In genomic region chr3:107149006-107149405, GRCm38 (mm10) we compare ENCODE assay signal across 8 mouse cellular contexts. TPM values are rescaled to one million over a fixed set of nuclear protein-coding genes. Genes with fewer than 3 reads are reported as not detected.
DNase-seq lines count a peak whose midpoint lies in the region; ATAC-seq and TF ChIP-seq lines count a peak whose summit lies in the region.
"Had no signal": no experiment of that assay in that cellular context is flagged by ENCODE, and none has a peak within 500 bp of the region (broad histone marks: within the 10 kb centered on the region; RNA-seq: fewer than 3 reads in every experiment).

No protein-coding gene starts in this region.

- no peak overlapping the region for H3K27ac ChIP-seq in midbrain, embryonic 14.5 days (replicated peaks; ENCODE audit: low read depth, low read length)
- H3K27ac ChIP-seq in midbrain, embryonic 15.5 days: no peak overlapping the region
- no peak overlapping the region for H3K27ac ChIP-seq in cortical plate, adult 2 months (ENCODE audit: insufficient read depth, low read length)
- no peak overlapping the region for H3K27ac ChIP-seq in small intestine, adult 2 months (ENCODE audit: insufficient read depth, low read depth, low read length)
- H3K27ac ChIP-seq in forebrain, embryonic 16.5 days (ENCODE audit: low read length): no peak overlapping the region
- H3K27ac ChIP-seq: heart, embryonic 13.5 days had no signal

- peaks cover 11% of the 10 kb centered on the region; the same call in 1 of the 2 replicates for H3K4me1 ChIP-seq in midbrain, embryonic 14.5 days (ENCODE audit: control insufficient read depth, insufficient read depth, low read length)
- H3K4me1 ChIP-seq in midbrain, embryonic 15.5 days: peaks cover 8% of the 10 kb centered on the region; the same call in 1 of the 2 replicates
- no peaks in the 10 kb centered on the region for H3K4me1 ChIP-seq in cortical plate, adult 2 months (ENCODE audit: control insufficient read depth, insufficient read depth, low read length)
- no peaks in the 10 kb centered on the region for H3K4me1 ChIP-seq in small intestine, adult 2 months (ENCODE audit: control insufficient read depth, insufficient read depth, insufficient read length, low read length)
- peaks cover 16% of the 10 kb centered on the region for H3K4me1 ChIP-seq in forebrain, embryonic 16.5 days (replicated peaks; ENCODE audit: control insufficient read depth, insufficient read depth, low read length)
- H3K4me1 ChIP-seq: heart, embryonic 13.5 days had no signal

- peak; percentile 12 for DNase-seq in midbrain, embryonic 14.5 days
- no peak for DNase-seq in Patski (ENCODE audit: low read depth, low spot score)
- DNase-seq in kidney, postnatal 10 days: peak; percentile 61

- H3K27me3 ChIP-seq in midbrain, embryonic 14.5 days (ENCODE audit: control insufficient read depth, insufficient read depth, low read length): no peaks in the 10 kb centered on the region
- H3K27me3 ChIP-seq in midbrain, embryonic 15.5 days (replicated peaks): no peaks in the 10 kb centered on the region
- peaks cover 5% of the 10 kb centered on the region for H3K27me3 ChIP-seq in Patski
- H3K27me3 ChIP-seq in small intestine, adult 2 months (ENCODE audit: control insufficient read depth, insufficient read depth, low read length): no peaks in the 10 kb centered on the region
- no peaks in the 10 kb centered on the region for H3K27me3 ChIP-seq in forebrain, embryonic 16.5 days (replicated peaks; ENCODE audit: control insufficient read depth, insufficient read depth, low read length)

- WGBS in midbrain, embryonic 14.5 days: 86% methylated on average over 3 of the region's 3 CpGs
- WGBS in midbrain, embryonic 15.5 days: 69% methylated on average over 3 of the region's 3 CpGs
- 58% methylated on average over 3 of the region's 3 CpGs for WGBS in small intestine, adult 2 months
- WGBS in forebrain, embryonic 16.5 days: 82% methylated on average over 3 of the region's 3 CpGs

- in situ Hi-C loops in Patski (cut with MboI; ENCODE audit: low pct_unique_long_range_greater_than_20kb): no loop called here

- POLR2A ChIA-PET in Patski (lab: Charles Lee): no interaction called here

- TF ChIP-seq CTCF in Patski (IDR thresholded peaks at IDR 0.05): peak; percentile 70
- peak; percentile 49 for TF ChIP-seq CTCF in cortical plate, adult 2 months (IDR thresholded peaks at IDR 0.05; ENCODE audit: extremely low read depth, insufficient read depth, low read length)
- peak; percentile 54; the same call in 1 of the 2 replicates for TF ChIP-seq CTCF in small intestine, adult 2 months (IDR thresholded peaks at IDR 0.05; ENCODE audit: extremely low read depth, insufficient read length, insufficient replicate concordance, low read depth, low read length)

- ATAC-seq in midbrain, embryonic 14.5 days (ENCODE audit: low FRiP score, low TSS enrichment): no peak
- no peak for ATAC-seq in midbrain, embryonic 15.5 days (replicated peaks)
- ATAC-seq in Patski: peak; percentile 44
- no peak for ATAC-seq in forebrain, embryonic 16.5 days

- no peak for TF ChIP-seq POLR2A in cortical plate, adult 2 months (IDR thresholded peaks at IDR 0.05; ENCODE audit: extremely low read depth, insufficient read depth, low read length)
- TF ChIP-seq POLR2A in small intestine, adult 2 months (IDR thresholded peaks at IDR 0.05; ENCODE audit: low read depth, low read length): no peak

- CTCF ChIA-PET in Patski (lab: Charles Lee): interaction anchor here (1.1 to 2.2 kb wide), 4 partner anchors 8 to 55 kb away, joined by 3 to 11 read pairs (median 6); no protein-coding TSS in a partner anchor

- no peaks in the 10 kb centered on the region for H3K9me3 ChIP-seq in midbrain, embryonic 14.5 days (ENCODE audit: control insufficient read depth, low read length)
- H3K9me3 ChIP-seq in midbrain, embryonic 15.5 days: no peaks in the 10 kb centered on the region
- H3K9me3 ChIP-seq in forebrain, embryonic 16.5 days (ENCODE audit: control insufficient read depth, low read length): no peaks in the 10 kb centered on the region
- H3K9me3 ChIP-seq: heart, embryonic 13.5 days had no signal

- H3K9ac ChIP-seq in midbrain, embryonic 14.5 days (replicated peaks; ENCODE audit: low read length): no peak overlapping the region
- H3K9ac ChIP-seq in midbrain, embryonic 15.5 days: no peak overlapping the region
- H3K9ac ChIP-seq in forebrain, embryonic 16.5 days (replicated peaks; ENCODE audit: low read depth, low read length): no peak overlapping the region
- H3K9ac ChIP-seq: heart, embryonic 13.5 days had no signal

- no peaks in the 10 kb centered on the region for H3K36me3 ChIP-seq in midbrain, embryonic 14.5 days (ENCODE audit: control insufficient read depth, insufficient read depth, low read length)
- no peaks in the 10 kb centered on the region for H3K36me3 ChIP-seq in midbrain, embryonic 15.5 days (replicated peaks)
- no peaks in the 10 kb centered on the region for H3K36me3 ChIP-seq in small intestine, adult 2 months (ENCODE audit: control insufficient read depth, insufficient read depth, low read length)
- no peaks in the 10 kb centered on the region for H3K36me3 ChIP-seq in forebrain, embryonic 16.5 days (ENCODE audit: control insufficient read depth, insufficient read depth)
- H3K36me3 ChIP-seq: heart, embryonic 13.5 days had no signal

- no peak overlapping the region for H3K4me2 ChIP-seq in midbrain, embryonic 14.5 days (ENCODE audit: low read length)
- no peak overlapping the region for H3K4me2 ChIP-seq in midbrain, embryonic 15.5 days
- H3K4me2 ChIP-seq in forebrain, embryonic 16.5 days (ENCODE audit: low read length): no peak overlapping the region
- H3K4me2 ChIP-seq: heart, embryonic 13.5 days had no signal

- no peak overlapping the region for H3K4me3 ChIP-seq in midbrain, embryonic 14.5 days (replicated peaks; ENCODE audit: low read depth, low read length)
- no peak overlapping the region for H3K4me3 ChIP-seq in midbrain, embryonic 15.5 days
- H3K4me3 ChIP-seq in cortical plate, adult 2 months (ENCODE audit: insufficient read depth, low read length): no peak overlapping the region
- no peak overlapping the region for H3K4me3 ChIP-seq in small intestine, adult 2 months (ENCODE audit: low read depth, low read length)
- H3K4me3 ChIP-seq in forebrain, embryonic 16.5 days (replicated peaks; ENCODE audit: low read length): no peak overlapping the region
- H3K4me3 ChIP-seq: heart, embryonic 13.5 days had no signal

RNA-seq across cellular contexts. Expression of gene Kcna10, which starts 33.9 kb away (rescaled TPM):
- polyA plus RNA-seq in midbrain, embryonic 14.5 days (2014; fragmentation: Nextera tagmentation; extraction: Ambion mirVana): not detected in 2 replicates
- polyA plus RNA-seq in midbrain, embryonic 15.5 days (2015; fragmentation: Nextera tagmentation; extraction: Ambion mirVana): not detected in 2 replicates
- not detected for polyA plus RNA-seq in Patski (2021)
- 0.15 and 0.19 TPM in 2 replicates for polyA plus RNA-seq in cortical plate, adult 2 months (2012; rRNA removed)
- not detected in 2 replicates for polyA plus RNA-seq in small intestine, adult 2 months (2012; rRNA removed)
- polyA plus RNA-seq in forebrain, embryonic 16.5 days (2015; fragmentation: Nextera tagmentation; extraction: Ambion mirVana): not detected in 2 replicates
- polyA plus RNA-seq: heart, embryonic 13.5 days had no signal

RNA-seq across cellular contexts. Expression of gene Kcna2, which starts 48.1 kb away (rescaled TPM):
- polyA plus RNA-seq in midbrain, embryonic 14.5 days (2014; fragmentation: Nextera tagmentation; extraction: Ambion mirVana): 1.5 and 2.0 TPM in 2 replicates
- polyA plus RNA-seq in midbrain, embryonic 15.5 days (2015; fragmentation: Nextera tagmentation; extraction: Ambion mirVana): 1.7 and 1.9 TPM in 2 replicates
- polyA plus RNA-seq in Patski (2021): 0.01 TPM
- polyA plus RNA-seq in cortical plate, adult 2 months (2012; rRNA removed): 45.3 TPM in 2 replicates
- polyA plus RNA-seq in small intestine, adult 2 months (2012; rRNA removed): 0.46 and 0.48 TPM in 2 replicates
- polyA plus RNA-seq in forebrain, embryonic 16.5 days (2015; fragmentation: Nextera tagmentation; extraction: Ambion mirVana): 0.72 and 0.94 TPM in 2 replicates

Comparison
In these comparisons a context has a peak if more than half of its experiments do, and no peak if none do; other contexts are left out.
1. RNA of gene Kcna2, which starts 48.1 kb away (polyA plus RNA-seq): 45.3 TPM in cortical plate, adult 2 months; 1.7 to 1.9 TPM in midbrain, embryonic 15.5 days, 1.5 to 2.0 TPM in midbrain, embryonic 14.5 days, 0.72 to 0.94 TPM in forebrain, embryonic 16.5 days, 0.46 to 0.48 TPM in small intestine, adult 2 months and 0.01 TPM in Patski (single experiment); every median in the first group is over 10 times any median in the second.
2. Peak in every context shown above with its lines, with median percentiles within 50 percentile points of each other: CTCF ChIP-seq.